Mouse (Mus musculus): Measurements from ENCODE around the gene Tmed9.
A peak's percentile ranks its signal among the peaks of the same experiment; 100 is the strongest.

Tmed9 gene

GRCm38 (mm10) chr13:55573432-55573831 is at the start of gene Tmed9:
Gene Tmed9 (plus strand): TSS chr13:55573732.
- DNase-seq = no peak

GRCm38 (mm10) chr13:55523951-55524600 is 49.5 kb upstream of the Tmed9 start:
- no peak for DNase-seq

- DNase-seq = no peak
Measured at GRCm38 (mm10) chr13:55525733-55526553, 47.6 kb upstream of the Tmed9 start.

- no peak for DNase-seq
Measured at GRCm38 (mm10) chr13:55527212-55527611, 46.3 kb upstream of the Tmed9 start.

- no peak for DNase-seq
Measured at GRCm38 (mm10) chr13:55527834-55528772, 45.4 kb upstream of the Tmed9 start.

GRCm38 (mm10) chr13:55529198-55529915 is 44.2 kb upstream of the Tmed9 start, which contains the start of gene Dok3:
Gene Dok3 (minus strand): TSS chr13:55529296.
- DNase-seq = peak in 1 of 2 experiments; percentile 48

GRCm38 (mm10) chr13:55535191-55535590 is 38.3 kb upstream of the Tmed9 start:
- no peak for DNase-seq

- no peak for DNase-seq
Measured at GRCm38 (mm10) chr13:55535796-55536193, 37.7 kb upstream of the Tmed9 start.

- DNase-seq = peak; percentile 97 to 99
Measured at GRCm38 (mm10) chr13:55536194-55537175, 37.0 kb upstream of the Tmed9 start, which contains the start of gene Ddx41. Gene Ddx41 (minus strand): TSS chr13:55536658.

- peak; percentile 55 to 61 for DNase-seq
Measured at GRCm38 (mm10) chr13:55540933-55541332, 32.6 kb upstream of the Tmed9 start.

- DNase-seq = peak; percentile 96
Measured at GRCm38 (mm10) chr13:55542891-55543290, 30.6 kb upstream of the Tmed9 start.

- no peak for DNase-seq
Measured at GRCm38 (mm10) chr13:55543447-55543846, 30.1 kb upstream of the Tmed9 start.

GRCm38 (mm10) chr13:55544792-55545191 is 28.7 kb upstream of the Tmed9 start:
- DNase-seq = no peak

- DNase-seq = no peak
Measured at GRCm38 (mm10) chr13:55547916-55548315, 25.6 kb upstream of the Tmed9 start.

GRCm38 (mm10) chr13:55548426-55548825 is 25.1 kb upstream of the Tmed9 start:
- no peak for DNase-seq

GRCm38 (mm10) chr13:55549061-55549460 is 24.5 kb upstream of the Tmed9 start:
- no peak for DNase-seq

- no peak for DNase-seq
Measured at GRCm38 (mm10) chr13:55555921-55556320, 17.6 kb upstream of the Tmed9 start.

GRCm38 (mm10) chr13:55557499-55557898 is 16.0 kb upstream of the Tmed9 start:
- no peak for DNase-seq

- peak in 1 of 2 experiments; percentile 23 for DNase-seq
Measured at GRCm38 (mm10) chr13:55563266-55563879, 10.2 kb upstream of the Tmed9 start.

- DNase-seq = no peak
Measured at GRCm38 (mm10) chr13:55567001-55567400, 6.5 kb upstream of the Tmed9 start.
